Mouse (Mus musculus): ENCODE data around the gene Usp37.
"Not testable (repeated sequence)": the region's sequence is repeated elsewhere in the genome, so short reads cannot be mapped to it uniquely, and the experiment has no call there.

GRCm38 (mm10) chr1:74512999-74513398 is 31.1 kb downstream of the Usp37 start:
- TF ChIP-seq CTCF (IDR thresholded peaks at IDR 0.05; ENCODE audit: low read depth, low read length); GATA1 (IDR thresholded peaks at IDR 0.05; ENCODE audit: borderline replicate concordance, low read length); POLR2AphosphoS5 (IDR thresholded peaks at IDR 0.05; ENCODE audit: insufficient replicate concordance, low read depth, low read length); GATA2 (IDR thresholded peaks at IDR 0.05; ENCODE audit: borderline replicate concordance, low read depth, low read length): not testable (repeated sequence)

All from G1E (cell line).